Mouse (Mus musculus): ENCODE measurements around the gene Slc2a3.

DNA sequence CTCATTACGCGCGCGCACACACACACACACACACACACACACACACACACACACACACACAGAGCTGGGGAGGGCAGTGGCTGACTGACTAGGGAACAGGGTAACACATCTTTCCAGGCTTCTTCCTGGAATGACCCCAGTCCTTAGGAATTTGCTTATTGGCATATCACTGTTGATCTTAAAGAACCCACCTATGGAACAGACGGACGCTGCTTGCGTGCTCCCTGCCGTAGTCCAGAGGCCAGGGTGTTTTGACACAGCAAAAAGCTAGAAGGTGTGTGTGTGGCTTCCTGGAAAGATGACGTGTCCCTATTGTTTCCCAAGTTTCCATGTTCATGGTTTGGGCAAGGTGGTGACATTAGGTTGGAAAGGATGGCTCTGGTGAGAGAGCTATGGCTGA is 23.7 kb upstream of the Slc2a3 start:
- TF ChIP-seq CTCF (IDR thresholded peaks at IDR 0.05; ENCODE audit: extremely low read depth, insufficient read length, insufficient replicate concordance, low read depth, low read length) (no peak), POLR2A (IDR thresholded peaks at IDR 0.05; ENCODE audit: low read depth, low read length) (no peak)

All from small intestine, adult 2 months (tissue).